Mouse (Mus musculus) megakaryocyte, embryonic 14.5 days (primary cell): ENCODE measurements at regions not wholly inside any gene's neighbourhood (a gene's known extent, or its start where the extent isn't known, plus 50 kb on each side); places are given as distances from the start of the nearest gene placed in this dataset.
A peak's percentile ranks its signal among the peaks of the same experiment; 100 is the strongest.

Experiments
- H3K27me3 ChIP-seq: replicated peaks from 2 replicates; pipeline ENCODE3; 2012; ENCODE audit warnings: inconsistent platforms
- H3K36me3 ChIP-seq: replicated peaks from 2 replicates; pipeline ENCODE3; 2012; ENCODE audit warnings: low read length, inconsistent platforms, mixed read lengths
- H3K4me1 ChIP-seq: 2 replicates; pipeline ENCODE4 v1.6.1; 2012; ENCODE audit warnings: inconsistent platforms
- H3K4me3 ChIP-seq: replicated peaks from 2 replicates; pipeline ENCODE3; 2012; ENCODE audit warnings: moderate library complexity, mild to moderate bottlenecking, inconsistent platforms
- H3K9me3 ChIP-seq: 2 replicates; pipeline ENCODE4 v1.6.1; 2012; ENCODE audit warnings: inconsistent platforms
- FLI1 ChIP-seq: IDR thresholded peaks from 2 replicates; pipeline ENCODE4 v1.6.1; 2012; ENCODE audit warnings: low read length, inconsistent platforms, mixed read lengths
- GATA1 ChIP-seq: IDR thresholded peaks from 3 replicates; pipeline ENCODE4 v1.6.1; 2012; ENCODE audit warnings: mixed read lengths, low read length, inconsistent platforms, borderline replicate concordance

DNA sequence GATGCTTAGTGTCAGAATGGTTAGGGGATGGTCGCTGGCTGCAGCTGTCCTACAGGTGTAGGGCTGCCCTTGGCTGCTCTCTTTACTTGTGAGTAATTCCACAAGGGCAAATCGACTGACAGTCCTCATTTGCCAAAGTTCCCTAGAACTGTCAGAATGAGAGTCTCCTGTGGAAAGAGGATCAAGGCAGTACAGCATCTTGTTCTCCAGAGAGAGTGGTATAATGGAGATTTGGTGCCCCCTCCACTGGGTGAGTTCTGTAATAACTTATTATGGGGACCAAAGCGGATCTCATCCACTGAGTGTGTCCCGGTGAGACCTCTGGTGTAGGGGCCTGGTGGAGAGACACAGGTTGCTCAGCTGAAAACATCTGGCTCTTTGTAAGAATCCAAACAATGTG, 157.9 kb upstream of the Nlrp1b start:
- Histone ChIP-seq H3K36me3 (no peaks in the 10 kb centered on the region), H3K27me3 (no peaks in the 10 kb centered on the region)
- TF ChIP-seq GATA1 = no peak
- no peak for TF ChIP-seq FLI1

DNA sequence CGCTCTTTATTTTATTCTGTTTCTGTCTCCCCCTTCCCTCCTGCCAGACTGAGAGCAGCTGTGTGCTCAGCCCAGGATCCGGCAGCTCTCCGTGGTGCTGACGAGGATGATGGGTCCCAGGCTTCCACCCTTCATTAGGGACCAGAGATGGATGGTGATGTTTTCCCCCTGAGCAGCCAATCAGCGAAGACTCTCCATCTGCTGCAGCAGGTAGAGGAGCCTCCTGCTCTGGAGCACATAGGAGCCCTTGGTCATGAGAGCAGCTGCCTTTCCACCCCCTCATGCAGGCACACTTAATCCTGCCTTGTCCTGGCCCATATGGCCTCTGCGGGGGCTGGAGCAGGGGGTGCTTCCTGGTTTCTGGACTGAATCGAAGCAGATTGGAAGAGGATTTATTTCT, 159.1 kb upstream of the Nlrp1b start:
- Histone ChIP-seq H3K9me3 (no peaks in the 10 kb centered on the region), H3K4me3 (no peak overlapping the region), H3K36me3 (no peaks in the 10 kb centered on the region), H3K4me1 (no peaks in the 10 kb centered on the region), H3K27me3 (no peaks in the 10 kb centered on the region)
- TF ChIP-seq FLI1 (no peak), GATA1 (no peak)

More for the DNA sequence above, 157.9 kb upstream of the Nlrp1b start:
- H3K4me3 ChIP-seq = no peak overlapping the region
- H3K4me1 ChIP-seq = no peaks in the 10 kb centered on the region
- H3K9me3 ChIP-seq = peaks cover 2% of the 10 kb centered on the region; the same call in 1 of the 2 replicates

- TF ChIP-seq FLI1 (no peak), GATA1 (no peak)
- Histone ChIP-seq H3K27me3 (no peaks in the 10 kb centered on the region), H3K4me3 (no peak overlapping the region), H3K4me1 (no peaks in the 10 kb centered on the region), H3K36me3 (no peaks in the 10 kb centered on the region), H3K9me3 (no peaks in the 10 kb centered on the region)
Observed at GRCm38 (mm10) chr11:71390151-71390550, 159.6 kb upstream of the Nlrp1b start.

DNA sequence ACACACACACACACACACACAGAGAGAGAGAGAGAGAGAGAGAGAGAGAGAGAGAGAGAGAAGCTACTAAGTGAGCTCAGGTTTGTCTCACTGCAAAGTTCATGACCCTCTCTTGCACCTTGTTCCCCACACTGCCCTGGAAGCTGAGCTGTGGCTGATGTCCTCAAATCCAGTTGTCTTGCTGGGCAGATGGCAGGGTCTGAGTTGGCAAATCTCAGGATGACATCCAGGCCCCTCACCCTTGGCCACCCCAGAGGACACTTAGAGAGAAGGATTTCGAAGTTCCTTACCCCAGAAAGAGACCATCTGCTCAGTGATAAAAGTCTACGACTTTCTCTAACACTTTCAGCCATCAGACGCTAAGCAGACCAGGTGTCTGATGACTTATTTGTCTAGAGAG, 160.1 kb upstream of the Nlrp1b start:
- H3K4me3 ChIP-seq = no peak overlapping the region
- H3K27me3 ChIP-seq = no peaks in the 10 kb centered on the region
- no peak for TF ChIP-seq FLI1
- TF ChIP-seq GATA1 = no peak
- H3K9me3 ChIP-seq = no peaks in the 10 kb centered on the region
- H3K36me3 ChIP-seq = no peaks in the 10 kb centered on the region
- H3K4me1 ChIP-seq = no peaks in the 10 kb centered on the region

- TF ChIP-seq GATA1 = no peak
- no peak for TF ChIP-seq FLI1
Observed at GRCm38 (mm10) chr11:71393406-71393805, 162.9 kb upstream of the Nlrp1b start.

GRCm38 (mm10) chr11:71395023-71395422, 164.5 kb upstream of the Nlrp1b start:
- TF ChIP-seq FLI1 (no peak), GATA1 (no peak)
- H3K36me3 ChIP-seq = no peaks in the 10 kb centered on the region
- H3K27me3 ChIP-seq = no peaks in the 10 kb centered on the region
- no peak overlapping the region for H3K4me3 ChIP-seq
- H3K4me1 ChIP-seq = no peaks in the 10 kb centered on the region
- H3K9me3 ChIP-seq = no peaks in the 10 kb centered on the region

More at GRCm38 (mm10) chr11:71393406-71393805, 162.9 kb upstream of the Nlrp1b start:
- H3K27me3 ChIP-seq = no peaks in the 10 kb centered on the region
- no peaks in the 10 kb centered on the region for H3K36me3 ChIP-seq
- H3K9me3 ChIP-seq = no peaks in the 10 kb centered on the region
- no peaks in the 10 kb centered on the region for H3K4me1 ChIP-seq
- H3K4me3 ChIP-seq = no peak overlapping the region

DNA sequence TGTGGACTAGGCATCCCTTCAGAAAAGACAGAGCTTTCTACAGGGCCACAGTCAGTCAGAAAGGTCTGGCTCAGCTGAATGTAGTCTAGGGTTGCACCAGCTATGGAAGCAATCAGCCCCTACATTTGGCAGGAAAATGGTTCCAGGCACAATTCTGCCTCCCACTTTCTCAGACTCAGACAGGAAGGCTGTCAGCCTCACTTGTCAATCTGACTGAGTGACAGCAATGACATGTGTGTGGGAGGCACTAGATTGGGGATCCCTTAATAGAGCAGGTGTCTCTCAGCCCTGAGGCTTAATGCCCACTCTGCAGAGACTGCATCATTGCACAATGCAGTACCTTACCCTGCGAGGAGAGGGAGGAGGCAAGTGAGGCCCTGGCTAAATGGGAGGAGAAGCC, 165.1 kb upstream of the Nlrp1b start:
- Histone ChIP-seq H3K27me3 (no peaks in the 10 kb centered on the region), H3K4me3 (no peak overlapping the region), H3K9me3 (no peaks in the 10 kb centered on the region), H3K36me3 (no peaks in the 10 kb centered on the region), H3K4me1 (no peaks in the 10 kb centered on the region)
- TF ChIP-seq FLI1 = no peak

- no peak for TF ChIP-seq GATA1
- no peak for TF ChIP-seq FLI1
- Histone ChIP-seq H3K9me3 (peaks cover 3% of the 10 kb centered on the region; the same call in 1 of the 2 replicates), H3K36me3 (no peaks in the 10 kb centered on the region), H3K4me1 (no peaks in the 10 kb centered on the region), H3K4me3 (no peak overlapping the region), H3K27me3 (no peaks in the 10 kb centered on the region)
Observed at GRCm38 (mm10) chr11:71400351-71400750, 169.8 kb upstream of the Nlrp1b start.

- H3K9me3 ChIP-seq = peaks cover 3% of the 10 kb centered on the region; the same call in 1 of the 2 replicates
- no peak for TF ChIP-seq GATA1
- no peaks in the 10 kb centered on the region for H3K36me3 ChIP-seq
- no peak overlapping the region for H3K4me3 ChIP-seq
- H3K27me3 ChIP-seq = no peaks in the 10 kb centered on the region
- no peaks in the 10 kb centered on the region for H3K4me1 ChIP-seq
Observed at GRCm38 (mm10) chr11:71401411-71402276, 171.1 kb upstream of the Nlrp1b start.

DNA sequence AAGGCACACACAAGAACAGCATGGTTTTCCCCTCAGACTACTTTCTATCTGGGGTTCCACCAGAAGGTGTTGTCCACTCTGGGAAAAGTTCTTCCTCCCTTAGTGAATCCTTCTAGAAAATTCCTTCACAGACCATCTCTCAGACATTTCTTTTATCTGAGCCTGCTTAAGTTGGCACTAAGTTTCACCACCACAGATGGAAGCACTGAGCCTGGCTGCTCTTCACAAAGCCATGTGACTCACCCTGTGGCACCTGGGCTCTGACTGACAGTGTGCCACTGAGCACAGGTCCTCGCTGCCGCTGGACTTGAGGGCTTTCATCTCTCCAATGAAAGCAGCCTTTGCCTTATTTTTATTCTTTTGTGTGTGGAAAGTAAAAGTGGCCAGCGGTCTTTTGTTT, 173.8 kb upstream of the Nlrp1b start:
- Histone ChIP-seq H3K9me3 (peaks cover 9% of the 10 kb centered on the region; the same call in 1 of the 2 replicates), H3K36me3 (no peaks in the 10 kb centered on the region), H3K27me3 (no peaks in the 10 kb centered on the region), H3K4me1 (no peaks in the 10 kb centered on the region), H3K4me3 (no peak overlapping the region)
- TF ChIP-seq GATA1 = no peak
- no peak for TF ChIP-seq FLI1

GRCm38 (mm10) chr11:71407043-71407442, 176.5 kb upstream of the Nlrp1b start:
- peak overlapping the region; percentile 56 for H3K4me3 ChIP-seq
- H3K9me3 ChIP-seq = peaks cover 21% of the 10 kb centered on the region; the same call in 1 of the 2 replicates
- no peaks in the 10 kb centered on the region for H3K27me3 ChIP-seq
- no peaks in the 10 kb centered on the region for H3K4me1 ChIP-seq
- TF ChIP-seq GATA1 = no peak
- no peak for TF ChIP-seq FLI1
- no peaks in the 10 kb centered on the region for H3K36me3 ChIP-seq
